Mouse (Mus musculus) kidney, embryonic 15.5 days (tissue): Measurements from ENCODE around the gene Txn2. TPM values are rescaled to one million over a fixed set of nuclear protein-coding genes. Genes with fewer than 3 reads are reported as not detected.

Source experiments
- ATAC-seq: fragments of 200-750 bp; cut with Nextera tagmentation; replicated peaks from 2 replicates; pipeline ENCODE4 v1.8.0; 2017; ENCODE audit warnings: moderate TSS enrichment; ENCODE audit not compliant: low FRiP score
- H3K27ac ChIP-seq: fragments of 300-500 bp; sonication (generic); 2 replicates; pipeline ENCODE4 v1.5.1; 2015; ENCODE audit warnings: mild to moderate bottlenecking, inconsistent platforms
- H3K27me3 ChIP-seq: fragments of 300-500 bp; sonication (generic); 2 replicates; pipeline ENCODE4 v1.6.1; 2015; ENCODE audit warnings: inconsistent platforms
- H3K36me3 ChIP-seq: fragments of 300-500 bp; sonication (generic); 2 replicates; pipeline ENCODE4 v1.6.1; 2015; ENCODE audit warnings: inconsistent platforms
- H3K4me1 ChIP-seq: fragments of 300-500 bp; sonication (generic); 2 replicates; pipeline ENCODE4 v1.6.1; 2015; ENCODE audit warnings: inconsistent platforms
- H3K4me2 ChIP-seq: fragments of 300-500 bp; sonication (generic); 2 replicates; pipeline ENCODE4 v1.6.1; 2015; ENCODE audit warnings: moderate library complexity, mild to moderate bottlenecking, inconsistent platforms
- H3K4me3 ChIP-seq: fragments of 300-500 bp; sonication (generic); replicated peaks from 2 replicates; pipeline ENCODE4 v1.5.1; 2015; ENCODE audit warnings: mild to moderate bottlenecking, inconsistent platforms
- H3K9ac ChIP-seq: fragments of 300-500 bp; sonication (generic); 2 replicates; pipeline ENCODE4 v1.6.1; 2015; ENCODE audit warnings: mild to moderate bottlenecking, inconsistent platforms
- H3K9me3 ChIP-seq: fragments of 300-500 bp; sonication (generic); replicated peaks from 2 replicates; pipeline ENCODE4 v1.6.1; 2016; ENCODE audit warnings: inconsistent platforms
- WGBS: fragments of 180-500 bp; shearing (Covaris S2); methylation state at CpG from one replicate; pipeline ENCODE4 v1.1.7; 2015; ENCODE audit warnings: mixed read lengths; 5-methylcytosine and 5-hydroxymethylcytosine counted together
- polyA plus RNA-seq: library from polyadenylated mRNA; unstranded; fragments of >200 nt; fragmentation: Nextera tagmentation; extraction: Ambion mirVana; gene quantifications from 2 replicates; pipeline ENCODE4 v1.2.1, GENCODE M21; 2015

The Txn2 gene
- polyA plus RNA-seq, 1 experiment from 2014 or later: 253 TPM

DNA sequence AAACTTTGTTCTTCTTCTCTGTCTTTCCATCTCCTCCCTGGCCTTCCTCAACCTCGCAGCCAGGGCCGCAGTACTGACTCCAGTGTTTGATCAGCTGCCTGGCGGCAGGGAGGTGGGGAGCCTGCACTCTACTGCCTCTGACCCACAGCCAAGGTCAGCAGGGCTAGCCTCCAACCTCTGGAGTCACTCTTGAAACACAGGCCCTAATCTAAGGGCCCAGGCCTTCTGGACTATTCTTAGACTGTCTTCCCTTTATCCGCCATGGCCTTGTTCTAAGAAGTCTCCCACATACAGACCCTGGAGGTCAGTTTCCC is 45.2 kb downstream of the Txn2 start:
- 32% methylated on average over 4 of the region's 4 CpGs for WGBS
- peak; percentile 23; the same call in 1 of the 2 replicates for ATAC-seq
- no peaks in the 10 kb centered on the region for H3K27me3 ChIP-seq
- peak overlapping the region; percentile 45 for H3K4me2 ChIP-seq
- 0 out of 2 replicates have a peak overlapping the region, but pooled peaks have one; percentile 3 for H3K4me3 ChIP-seq
- peak overlapping the region; percentile 97 for H3K27ac ChIP-seq
- peaks cover 50% of the 10 kb centered on the region for H3K4me1 ChIP-seq
- H3K36me3 ChIP-seq: no peaks in the 10 kb centered on the region
- no peaks in the 10 kb centered on the region for H3K9me3 ChIP-seq
- H3K9ac ChIP-seq: peak overlapping the region; percentile 29; the same call in 1 of the 2 replicates

DNA sequence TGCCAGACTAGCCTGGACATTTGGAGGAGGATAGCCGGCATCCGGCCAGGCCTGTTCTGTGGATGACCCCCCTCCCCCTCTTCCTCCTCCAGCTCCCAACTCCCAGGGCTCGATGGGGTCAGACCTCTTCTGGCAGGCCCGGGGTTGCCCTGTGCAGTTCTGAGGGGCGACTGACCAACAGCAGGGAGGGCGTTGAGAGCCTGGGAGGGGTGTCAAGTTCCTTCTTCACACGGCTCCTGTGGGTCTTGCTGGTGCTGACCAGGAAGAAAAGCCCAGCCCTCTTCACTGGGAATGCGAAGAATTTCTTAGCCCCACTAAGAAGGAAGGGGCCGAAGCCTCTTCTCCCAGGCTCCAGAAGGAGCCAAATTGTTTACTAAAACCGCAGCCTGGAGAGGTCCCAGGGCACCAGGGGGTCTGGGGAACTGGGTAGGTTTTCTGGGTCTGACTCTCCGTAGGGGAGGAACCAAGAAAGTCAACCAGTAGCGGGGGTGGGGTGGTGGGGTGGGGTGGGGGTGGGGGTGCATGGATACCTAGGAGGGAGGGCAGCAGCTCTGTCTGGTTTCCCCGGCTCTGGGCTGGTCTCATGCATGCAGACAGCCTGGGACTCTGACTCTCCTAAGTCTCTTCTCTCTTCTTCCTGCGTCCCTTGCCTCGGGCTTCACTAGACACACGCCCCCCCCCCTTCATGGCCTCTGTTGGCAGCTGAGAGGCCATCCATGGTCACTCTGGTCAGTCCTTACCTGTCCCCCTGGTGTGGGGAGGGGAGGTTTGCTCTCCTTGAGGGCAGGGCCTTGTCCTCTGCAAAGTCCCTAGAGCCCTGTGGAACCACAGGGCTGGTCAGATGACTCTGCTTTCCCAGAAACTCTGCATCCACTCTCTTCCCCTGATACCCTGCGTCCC is 45.8 kb downstream of the Txn2 start:
- WGBS: 5% methylated on average over 16 of the region's 17 CpGs
- Histone ChIP-seq H3K27me3 (no peaks in the 10 kb centered on the region), H3K9me3 (no peaks in the 10 kb centered on the region), H3K4me2 (peak overlapping the region; percentile 45), H3K4me1 (peaks cover 48% of the 10 kb centered on the region), H3K36me3 (no peaks in the 10 kb centered on the region), H3K4me3 (0 out of 2 replicates have a peak overlapping the region, but pooled peaks have one; percentile 3), H3K27ac (peak overlapping the region; percentile 97), H3K9ac (peak overlapping the region; percentile 29; the same call in 1 of the 2 replicates)
- ATAC-seq: peak; percentile 88

GRCm38 (mm10) chr15:77882297-77882696 is 46.5 kb downstream of the Txn2 start:
- Histone ChIP-seq H3K4me1 (peaks cover 48% of the 10 kb centered on the region), H3K9me3 (no peaks in the 10 kb centered on the region), H3K4me2 (peak overlapping the region; percentile 45), H3K4me3 (no peak overlapping the region), H3K27me3 (no peaks in the 10 kb centered on the region), H3K27ac (peak overlapping the region; percentile 97), H3K9ac (no peak overlapping the region), H3K36me3 (no peaks in the 10 kb centered on the region)
- WGBS: 44% methylated on average over 6 of the region's 6 CpGs
- peak; percentile 13 for ATAC-seq

- Histone ChIP-seq H3K4me2 (no peak overlapping the region), H3K9ac (no peak overlapping the region), H3K36me3 (no peaks in the 10 kb centered on the region), H3K27me3 (no peaks in the 10 kb centered on the region), H3K4me1 (peaks cover 45% of the 10 kb centered on the region), H3K9me3 (no peaks in the 10 kb centered on the region), H3K4me3 (no peak overlapping the region), H3K27ac (peak overlapping the region; percentile 97)
- no peak for ATAC-seq
- WGBS: 23% methylated on average over 5 of the region's 5 CpGs
Observed at GRCm38 (mm10) chr15:77881698-77882097, 47.1 kb downstream of the Txn2 start.

GRCm38 (mm10) chr15:77880738-77881137 is 48.1 kb downstream of the Txn2 start:
- WGBS: 86% methylated on average over 5 of the region's 5 CpGs
- no peak overlapping the region for H3K27ac ChIP-seq
- peaks cover 42% of the 10 kb centered on the region for H3K4me1 ChIP-seq
- no peaks in the 10 kb centered on the region for H3K9me3 ChIP-seq
- H3K36me3 ChIP-seq: no peaks in the 10 kb centered on the region
- no peak overlapping the region for H3K4me2 ChIP-seq
- H3K9ac ChIP-seq: no peak overlapping the region
- H3K4me3 ChIP-seq: no peak overlapping the region
- H3K27me3 ChIP-seq: no peaks in the 10 kb centered on the region
- no peak for ATAC-seq

DNA sequence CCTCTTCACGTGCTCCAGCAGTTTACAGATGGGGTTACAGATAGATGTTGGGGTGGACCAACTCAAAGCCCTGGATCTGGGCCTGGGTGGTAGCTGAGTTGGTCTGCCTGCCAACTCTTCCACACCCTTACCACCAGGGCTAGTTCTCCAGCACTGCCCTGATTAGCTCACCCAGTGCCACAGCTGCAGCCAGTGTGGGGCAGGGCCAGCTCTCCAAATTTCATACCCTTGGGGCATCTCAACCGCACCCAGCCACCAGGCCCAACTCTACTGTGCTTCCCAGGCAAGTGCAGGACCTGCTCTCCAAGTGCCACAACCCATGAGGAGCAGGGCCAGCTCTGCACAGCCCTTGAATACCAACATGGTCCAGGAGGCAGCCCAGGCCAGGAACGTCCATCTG is 49.0 kb downstream of the Txn2 start:
- Histone ChIP-seq H3K27ac (no peak overlapping the region), H3K4me2 (no peak overlapping the region), H3K9me3 (no peaks in the 10 kb centered on the region), H3K9ac (no peak overlapping the region), H3K4me3 (no peak overlapping the region), H3K4me1 (peaks cover 39% of the 10 kb centered on the region), H3K36me3 (no peaks in the 10 kb centered on the region), H3K27me3 (no peaks in the 10 kb centered on the region)
- WGBS: 83% methylated on average over 3 of the region's 3 CpGs
- ATAC-seq: no peak

- Histone ChIP-seq H3K4me3 (no peak overlapping the region), H3K4me2 (no peak overlapping the region), H3K27me3 (no peaks in the 10 kb centered on the region), H3K4me1 (peaks cover 34% of the 10 kb centered on the region), H3K9me3 (no peaks in the 10 kb centered on the region), H3K36me3 (no peaks in the 10 kb centered on the region), H3K9ac (no peak overlapping the region), H3K27ac (0 out of 2 replicates have a peak overlapping the region, but pooled peaks have one; percentile 22)
- WGBS: 79% methylated on average over 2 of the region's 2 CpGs
- no peak for ATAC-seq
Observed at GRCm38 (mm10) chr15:77877209-77877608, 51.6 kb downstream of the Txn2 start.

- peak; percentile 63 for ATAC-seq
- H3K27ac ChIP-seq: peak overlapping the region; percentile 62; the same call in 1 of the 2 replicates
Observed at GRCm38 (mm10) chr15:77876716-77877115, 52.1 kb downstream of the Txn2 start.

GRCm38 (mm10) chr15:77875953-77876352 is 52.9 kb downstream of the Txn2 start:
- H3K4me3 ChIP-seq: no peak overlapping the region
- H3K36me3 ChIP-seq: no peaks in the 10 kb centered on the region
- H3K9ac ChIP-seq: no peak overlapping the region
- no peak overlapping the region for H3K4me2 ChIP-seq
- peaks cover 23% of the 10 kb centered on the region for H3K4me1 ChIP-seq
- H3K27ac ChIP-seq: no peak overlapping the region
- WGBS: 83% methylated on average over 6 of the region's 6 CpGs
- no peaks in the 10 kb centered on the region for H3K27me3 ChIP-seq
- H3K9me3 ChIP-seq: no peaks in the 10 kb centered on the region
- no peak for ATAC-seq

More at GRCm38 (mm10) chr15:77876716-77877115, 52.1 kb downstream of the Txn2 start:
- 79% methylated on average over 3 of the region's 3 CpGs for WGBS
- Histone ChIP-seq H3K4me2 (no peak overlapping the region), H3K9me3 (no peaks in the 10 kb centered on the region), H3K36me3 (no peaks in the 10 kb centered on the region), H3K4me3 (no peak overlapping the region), H3K27me3 (no peaks in the 10 kb centered on the region), H3K4me1 (peaks cover 29% of the 10 kb centered on the region), H3K9ac (no peak overlapping the region)

DNA sequence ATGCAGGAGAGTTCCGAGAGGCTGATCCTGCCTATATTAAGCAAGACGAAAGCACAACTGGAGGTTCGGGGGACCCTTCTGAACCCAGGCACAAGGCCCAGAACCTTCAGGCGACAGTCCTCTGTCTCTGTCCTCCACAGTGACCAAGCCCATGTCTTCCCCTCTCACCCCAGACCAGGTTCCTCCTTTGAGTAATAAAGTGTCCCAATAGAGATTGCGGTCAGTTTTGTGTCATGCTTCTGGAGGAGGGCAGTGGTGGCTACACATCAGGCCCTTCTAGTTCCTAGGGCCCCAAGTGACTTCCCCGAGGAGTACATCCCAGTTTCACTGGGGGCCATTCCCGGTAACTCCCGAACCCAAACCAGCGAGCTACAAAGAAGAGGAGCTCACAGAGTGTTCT is 54.0 kb downstream of the Txn2 start:
- Histone ChIP-seq H3K4me2 (no peak overlapping the region), H3K9ac (no peak overlapping the region), H3K36me3 (no peaks in the 10 kb centered on the region), H3K4me3 (no peak overlapping the region), H3K27ac (no peak overlapping the region), H3K27me3 (no peaks in the 10 kb centered on the region), H3K4me1 (peaks cover 23% of the 10 kb centered on the region), H3K9me3 (no peaks in the 10 kb centered on the region)
- WGBS: 83% methylated on average over 9 of the region's 9 CpGs
- ATAC-seq: no peak

DNA sequence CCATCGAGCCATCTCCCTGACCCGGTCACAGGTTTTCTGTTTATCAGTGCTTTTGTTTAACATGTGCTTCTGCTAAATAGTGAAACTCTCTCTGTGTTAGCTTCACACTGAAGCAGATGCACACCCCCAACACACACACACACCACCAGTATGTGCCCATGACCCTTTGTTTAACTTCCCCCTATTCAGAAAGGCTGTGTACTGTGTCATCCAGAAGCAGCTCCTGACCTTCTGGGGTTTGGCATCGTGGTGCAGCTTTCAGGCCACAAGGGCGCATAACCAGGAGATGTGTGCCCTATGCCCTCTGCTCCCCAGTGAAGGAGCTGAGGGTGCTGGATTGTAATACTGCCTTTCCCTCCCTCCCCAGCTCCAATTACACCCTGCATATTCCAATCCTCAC is 54.5 kb downstream of the Txn2 start:
- Histone ChIP-seq H3K27ac (peak overlapping the region; percentile 71), H3K36me3 (no peaks in the 10 kb centered on the region), H3K4me1 (peaks cover 23% of the 10 kb centered on the region), H3K4me2 (no peak overlapping the region), H3K27me3 (no peaks in the 10 kb centered on the region), H3K9ac (no peak overlapping the region), H3K9me3 (no peaks in the 10 kb centered on the region), H3K4me3 (no peak overlapping the region)
- no peak for ATAC-seq
- WGBS: 48% methylated on average over 4 of the region's 4 CpGs

- no peak overlapping the region for H3K4me2 ChIP-seq
- no peak overlapping the region for H3K4me3 ChIP-seq
- peaks cover 23% of the 10 kb centered on the region for H3K4me1 ChIP-seq
- no peaks in the 10 kb centered on the region for H3K36me3 ChIP-seq
- no peaks in the 10 kb centered on the region for H3K9me3 ChIP-seq
- no peak overlapping the region for H3K9ac ChIP-seq
- H3K27me3 ChIP-seq: no peaks in the 10 kb centered on the region
- peak; percentile 71; the same call in 1 of the 2 replicates for ATAC-seq
- peak overlapping the region; percentile 71 for H3K27ac ChIP-seq
- 59% methylated on average over 2 of the region's 2 CpGs for WGBS
Observed at GRCm38 (mm10) chr15:77873564-77873963, 55.2 kb downstream of the Txn2 start.
